Comparison of ENCODE assay signal across 9 mouse cellular contexts in the genomic region with DNA sequence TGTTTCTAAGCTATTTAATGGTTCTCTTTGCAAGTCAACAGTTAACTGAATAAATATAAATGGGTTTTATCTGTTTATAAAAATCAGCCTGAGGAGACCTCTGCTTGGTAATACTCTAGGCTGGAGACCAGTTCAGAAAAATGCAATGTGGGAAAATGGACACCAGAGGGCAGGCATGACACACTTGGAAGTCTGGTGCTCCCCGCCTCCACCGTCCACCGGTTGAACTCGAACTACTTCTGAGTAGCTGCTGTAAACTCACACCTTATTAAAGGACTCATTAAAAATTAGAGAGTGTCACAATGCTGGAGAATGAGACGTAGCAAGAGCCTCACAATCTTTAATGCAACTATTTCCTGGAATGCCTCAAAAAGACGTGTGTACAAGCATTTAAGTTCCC. TPM values are rescaled to one million over a fixed set of nuclear protein-coding genes. Genes with fewer than 3 reads are reported as not detected.
DNase-seq lines count a peak whose midpoint lies in the region; ATAC-seq and TF ChIP-seq lines count a peak whose summit lies in the region.
"Had no signal": no experiment of that assay in that cellular context is flagged by ENCODE, and none has a peak within 500 bp of the region (broad histone marks: within the 10 kb centered on the region; RNA-seq: fewer than 3 reads in every experiment).

No protein-coding gene starts in this region.

- H3K36me3 ChIP-seq in ES-E14 (ENCODE audit: control insufficient read depth, insufficient read depth, low read length, poor library complexity, severe bottlenecking) = no peaks in the 10 kb centered on the region
- no peaks in the 10 kb centered on the region for H3K36me3 ChIP-seq in forebrain, embryonic 12.5 days (replicated peaks)
- H3K36me3 ChIP-seq in hindbrain, embryonic 10.5 days = no peaks in the 10 kb centered on the region
- H3K36me3 ChIP-seq in lung, embryonic 16.5 days (ENCODE audit: control insufficient read depth, insufficient read depth, low read length) = no peaks in the 10 kb centered on the region

- peak; percentile 48 for DNase-seq in ES-E14 (ENCODE audit: low read depth, low spot score)
- DNase-seq in brain, embryonic 18.5 days (ENCODE audit: low read depth, low spot score) = peak; percentile 34
- DNase-seq in hindbrain, embryonic 10.5 days (ENCODE audit: low spot score) = peak; percentile 64
- peak; percentile 58 to 79 for DNase-seq in layer of hippocampus, adult 2 months (ENCODE audit: low spot score in 2 of 2)
- DNase-seq in ovary, postnatal 14 days (ENCODE audit: low spot score) = peak; percentile 64
- peak; percentile 72 for DNase-seq in thymus, postnatal 4 days

- H3K4me2 ChIP-seq in forebrain, embryonic 12.5 days = no peak overlapping the region
- no peak overlapping the region for H3K4me2 ChIP-seq in lung, embryonic 16.5 days (ENCODE audit: low read depth, low read length)

- peak; percentile 73; the same call in 1 of the 2 replicates for ATAC-seq in forebrain, embryonic 12.5 days (ENCODE audit: low FRiP score)
- ATAC-seq in lung, embryonic 16.5 days (ENCODE audit: low read depth) = 0 out of 2 replicates have a peak, but pooled peaks have one; percentile 49

- H3K4me1 ChIP-seq in ES-E14 (ENCODE audit: control insufficient read depth in 2 of 2, insufficient read depth in 2 of 2, low read length in 2 of 2, poor library complexity in 1 of 2) = no peaks in the 10 kb centered on the region
- no peaks in the 10 kb centered on the region for H3K4me1 ChIP-seq in forebrain, embryonic 12.5 days
- no peaks in the 10 kb centered on the region for H3K4me1 ChIP-seq in hindbrain, embryonic 10.5 days (replicated peaks)
- no peaks in the 10 kb centered on the region for H3K4me1 ChIP-seq in lung, embryonic 16.5 days (replicated peaks; ENCODE audit: control insufficient read depth, insufficient read depth, low read length)

- no peak overlapping the region for H3K27ac ChIP-seq in ES-E14 (ENCODE audit: insufficient read depth, low read depth, low read length, poor library complexity, severe bottlenecking)
- no peak overlapping the region for H3K27ac ChIP-seq in forebrain, embryonic 12.5 days
- H3K27ac ChIP-seq in hindbrain, embryonic 10.5 days = no peak overlapping the region
- H3K27ac ChIP-seq in layer of hippocampus, adult 2 months = no peak overlapping the region
- H3K27ac ChIP-seq in lung, embryonic 16.5 days (ENCODE audit: low read length) = no peak overlapping the region
- H3K27ac ChIP-seq: macrophage had no signal

- TF ChIP-seq CTCF in layer of hippocampus, adult 2 months (conservative IDR thresholded peaks at IDR 0.05) = peak; percentile 94

- H3K4me3 ChIP-seq in ES-E14 (ENCODE audit: insufficient read depth in 1 of 2, low read depth in 1 of 2, low read length in 2 of 2, poor library complexity in 1 of 2, severe bottlenecking in 1 of 2) = no peak overlapping the region
- H3K4me3 ChIP-seq in forebrain, embryonic 12.5 days (replicated peaks) = no peak overlapping the region
- H3K4me3 ChIP-seq in hindbrain, embryonic 10.5 days = no peak overlapping the region
- no peak overlapping the region for H3K4me3 ChIP-seq in layer of hippocampus, adult 2 months
- no peak overlapping the region for H3K4me3 ChIP-seq in lung, embryonic 16.5 days (ENCODE audit: low read length)

- WGBS in forebrain, embryonic 12.5 days = 9% methylated on average over 6 of the region's 6 CpGs
- WGBS in hindbrain, embryonic 10.5 days = 14% methylated on average over 6 of the region's 6 CpGs
- 6% methylated on average over 6 of the region's 6 CpGs for WGBS in lung, embryonic 16.5 days

- in situ Hi-C loops in ES-E14 (cut with MboI; ENCODE audit: low sequenced_read_pairs in 2 of 2, unreplicated experiment in 2 of 2) = no loop called here

- no peaks in the 10 kb centered on the region for H3K27me3 ChIP-seq in forebrain, embryonic 12.5 days
- no peaks in the 10 kb centered on the region for H3K27me3 ChIP-seq in hindbrain, embryonic 10.5 days (ENCODE audit: insufficient read depth, poor library complexity, severe bottlenecking)
- no peaks in the 10 kb centered on the region for H3K27me3 ChIP-seq in lung, embryonic 16.5 days (ENCODE audit: control insufficient read depth, insufficient read depth, low read depth, low read length)

- no peak overlapping the region for H3K9ac ChIP-seq in ES-E14 (ENCODE audit: insufficient read depth, low read depth, low read length, poor library complexity, severe bottlenecking)
- H3K9ac ChIP-seq in forebrain, embryonic 12.5 days = no peak overlapping the region
- H3K9ac ChIP-seq in lung, embryonic 16.5 days (ENCODE audit: low read length) = no peak overlapping the region

- H3K9me3 ChIP-seq in ES-E14 (ENCODE audit: control insufficient read depth, insufficient read depth, low read depth, low read length) = no peaks in the 10 kb centered on the region
- no peaks in the 10 kb centered on the region for H3K9me3 ChIP-seq in forebrain, embryonic 12.5 days
- no peaks in the 10 kb centered on the region for H3K9me3 ChIP-seq in hindbrain, embryonic 10.5 days
- H3K9me3 ChIP-seq in lung, embryonic 16.5 days (ENCODE audit: control insufficient read depth, low read length) = no peaks in the 10 kb centered on the region

TF ChIP-seq in ES-E14, 5 proteins besides CTCF, POLR2A, EP300 and RAD21:
- no peak for TF ChIP-seq CHD2 (IDR thresholded peaks at IDR 0.05; ENCODE audit: low read depth, low read length)
- peak; percentile 77 for TF ChIP-seq ZC3H11A (IDR thresholded peaks at IDR 0.05; ENCODE audit: borderline replicate concordance, low read depth, low read length)
- no peak for TF ChIP-seq MAFK (IDR thresholded peaks at IDR 0.05; ENCODE audit: insufficient read depth, low read depth, low read length)
- TF ChIP-seq HCFC1 (IDR thresholded peaks at IDR 0.05; ENCODE audit: borderline replicate concordance, insufficient read depth, low read length) = no peak

RNA-seq across cellular contexts. Expression of a gene that starts 27.5 kb away (rescaled TPM):
- 58.0 and 58.7 TPM in 2 replicates for total RNA-seq in ES-E14 (2012; rRNA removed)
- polyA plus RNA-seq in forebrain, embryonic 12.5 days (2016; fragmentation: Nextera tagmentation; extraction: Ambion mirVana) = 44.9 and 48.2 TPM in 2 replicates
- polyA plus RNA-seq in hindbrain, embryonic 10.5 days (2016; fragmentation: Nextera tagmentation; extraction: Ambion mirVana) = 55.5 and 61.7 TPM in 2 replicates
- total RNA-seq in layer of hippocampus, adult 2 months (2021) = 10 to 100 TPM; 16.2 to 16.3 TPM
- polyA plus RNA-seq in lung, embryonic 16.5 days (2015; fragmentation: Nextera tagmentation; extraction: Ambion mirVana) = 48.5 and 51.0 TPM in 2 replicates
